Mouse (Mus musculus) kidney, adult 18-20 months (tissue): ENCODE data around the gene Dennd1a.

Source experiments
- DNase-seq: peaks from one replicate; pipeline ENCODE4 v3.0.0; 2021

The Dennd1a gene

DNA sequence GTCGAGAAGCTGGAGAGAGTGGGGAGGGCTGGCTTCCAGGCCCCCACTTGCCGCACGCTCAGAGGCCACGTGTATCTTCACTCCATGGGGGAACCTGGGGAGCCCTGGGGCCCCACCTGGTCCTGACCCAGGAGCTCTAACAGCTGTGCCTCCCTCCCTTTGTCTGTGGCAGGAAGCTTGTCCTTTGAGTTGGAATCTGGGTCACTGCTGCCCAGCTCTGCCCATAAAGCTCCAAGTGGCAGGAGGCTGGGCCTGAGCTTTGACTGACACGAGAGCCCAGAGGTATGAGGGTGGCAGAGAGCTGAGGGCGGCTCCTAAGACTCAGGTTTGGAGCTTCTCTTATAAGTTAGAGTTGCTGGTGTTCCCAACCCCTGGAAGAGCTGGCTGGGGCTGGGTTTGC is 488.1 kb downstream of the Dennd1a start:
- DNase-seq: no peak

DNA sequence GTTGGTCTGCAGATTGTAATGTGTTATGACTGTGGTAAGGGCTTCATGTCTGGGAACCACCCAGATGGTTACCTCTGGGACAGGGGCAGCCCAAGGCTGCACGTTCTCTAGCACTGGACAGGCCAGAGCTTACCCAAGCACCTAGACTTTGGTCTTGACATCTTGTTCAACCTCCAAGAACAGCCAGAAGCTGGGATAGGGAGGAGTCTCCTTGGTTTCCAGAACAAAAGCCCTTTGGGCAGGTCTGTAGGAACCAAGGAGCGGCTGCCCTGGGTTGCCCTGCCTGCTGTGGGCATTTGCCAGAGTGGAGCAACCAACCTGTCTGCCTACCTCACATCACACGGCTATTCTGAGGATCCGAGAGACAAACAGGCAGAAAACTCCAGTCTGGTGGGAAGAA is 490.1 kb downstream of the Dennd1a start:
- DNase-seq: no peak

DNA sequence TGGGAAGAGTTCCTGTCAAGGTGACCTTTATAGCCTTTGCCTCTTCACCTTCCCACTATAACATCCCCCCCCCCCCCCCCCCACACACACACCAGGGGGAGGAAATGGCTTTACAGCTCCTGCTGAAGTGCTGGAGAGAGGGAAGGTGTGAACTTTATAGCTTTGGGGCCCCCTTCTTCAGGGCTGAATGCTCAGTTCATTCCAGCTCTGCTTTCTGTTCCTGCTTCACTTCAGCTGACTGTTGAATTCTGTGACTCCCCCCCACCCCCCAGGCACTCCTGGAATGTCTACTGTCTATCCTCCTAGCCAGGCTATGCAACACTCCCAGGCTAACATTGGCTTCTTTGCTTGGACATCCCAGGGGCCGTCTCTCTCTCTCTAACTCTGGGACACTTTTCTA is 491.2 kb downstream of the Dennd1a start:
- no peak for DNase-seq

DNA sequence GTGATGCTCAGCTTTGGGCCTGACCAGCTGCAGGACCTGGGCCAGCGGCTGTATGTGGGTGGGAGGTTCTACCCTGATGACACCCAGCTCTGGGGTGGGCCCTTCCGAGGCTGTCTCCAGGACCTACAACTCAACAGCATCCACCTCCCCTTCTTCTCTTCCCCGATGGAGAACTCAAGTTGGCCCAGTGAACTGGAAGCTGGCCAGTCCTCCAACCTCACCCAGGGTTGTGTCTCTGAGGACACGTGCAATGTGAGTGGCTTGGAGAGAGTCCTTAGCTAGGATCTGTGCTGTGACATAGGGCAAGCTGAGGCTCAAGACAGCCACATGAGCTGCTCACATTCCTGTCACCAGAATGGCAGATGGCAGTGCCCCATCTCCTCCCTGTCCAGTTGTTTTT is 495.9 kb downstream of the Dennd1a start:
- no peak for DNase-seq

DNA sequence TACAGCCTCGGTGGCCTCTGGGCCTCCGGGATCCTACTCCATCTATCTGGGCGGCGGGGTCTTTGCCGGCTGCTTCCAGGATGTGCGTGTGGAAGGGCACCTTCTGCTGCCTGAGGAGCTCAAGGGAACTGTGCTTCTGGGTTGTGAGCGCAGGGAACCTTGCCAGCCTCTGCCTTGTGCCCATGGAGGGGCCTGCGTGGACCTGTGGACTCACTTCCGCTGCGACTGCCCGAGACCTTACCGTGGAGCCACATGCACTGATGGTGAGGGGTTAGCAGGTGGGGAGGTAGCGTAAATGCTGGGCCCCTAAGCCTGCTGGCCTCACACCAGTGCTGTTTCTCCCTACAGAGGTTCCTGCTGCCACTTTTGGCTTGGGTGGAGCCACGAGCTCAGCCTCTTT is 496.5 kb downstream of the Dennd1a start:
- DNase-seq: no peak

DNA sequence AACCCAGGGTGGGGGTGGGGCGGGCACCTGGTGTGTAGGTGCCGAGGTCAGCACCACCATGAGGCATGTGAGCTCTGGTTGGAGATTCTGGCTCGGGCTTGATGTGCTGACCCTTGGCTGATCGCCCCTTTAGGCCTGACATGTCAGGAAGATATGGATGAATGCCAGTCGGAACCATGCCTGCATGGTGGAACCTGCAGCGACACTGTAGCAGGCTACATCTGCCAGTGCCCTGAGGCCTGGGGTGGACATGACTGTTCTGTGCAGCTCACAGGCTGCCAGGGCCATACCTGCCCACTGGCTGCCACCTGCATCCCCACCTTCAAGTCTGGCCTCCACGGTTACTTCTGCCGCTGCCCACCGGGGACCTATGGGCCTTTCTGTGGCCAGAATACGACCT is 497.2 kb downstream of the Dennd1a start:
- DNase-seq: no peak

DNA sequence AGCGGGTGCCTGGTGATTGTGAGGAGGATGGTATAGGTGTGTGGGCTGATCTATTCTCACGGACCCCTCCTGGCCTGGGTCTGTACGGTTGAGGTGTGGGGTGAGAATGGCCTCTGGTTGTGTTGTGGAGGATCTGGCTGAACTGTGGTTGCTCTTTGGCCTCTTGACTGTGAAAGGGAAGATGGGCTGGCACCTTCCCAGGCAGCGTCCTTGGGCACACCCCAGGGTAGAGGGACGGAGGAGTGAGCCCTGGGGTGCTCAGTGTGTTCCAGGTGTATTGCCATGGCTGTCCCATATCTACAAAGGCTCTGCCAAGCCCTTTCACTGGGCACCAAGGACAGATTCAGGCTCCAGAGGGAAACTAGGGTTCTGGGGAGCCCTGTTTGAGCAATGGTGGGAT is 498.2 kb downstream of the Dennd1a start:
- DNase-seq: peak; percentile 38

DNA sequence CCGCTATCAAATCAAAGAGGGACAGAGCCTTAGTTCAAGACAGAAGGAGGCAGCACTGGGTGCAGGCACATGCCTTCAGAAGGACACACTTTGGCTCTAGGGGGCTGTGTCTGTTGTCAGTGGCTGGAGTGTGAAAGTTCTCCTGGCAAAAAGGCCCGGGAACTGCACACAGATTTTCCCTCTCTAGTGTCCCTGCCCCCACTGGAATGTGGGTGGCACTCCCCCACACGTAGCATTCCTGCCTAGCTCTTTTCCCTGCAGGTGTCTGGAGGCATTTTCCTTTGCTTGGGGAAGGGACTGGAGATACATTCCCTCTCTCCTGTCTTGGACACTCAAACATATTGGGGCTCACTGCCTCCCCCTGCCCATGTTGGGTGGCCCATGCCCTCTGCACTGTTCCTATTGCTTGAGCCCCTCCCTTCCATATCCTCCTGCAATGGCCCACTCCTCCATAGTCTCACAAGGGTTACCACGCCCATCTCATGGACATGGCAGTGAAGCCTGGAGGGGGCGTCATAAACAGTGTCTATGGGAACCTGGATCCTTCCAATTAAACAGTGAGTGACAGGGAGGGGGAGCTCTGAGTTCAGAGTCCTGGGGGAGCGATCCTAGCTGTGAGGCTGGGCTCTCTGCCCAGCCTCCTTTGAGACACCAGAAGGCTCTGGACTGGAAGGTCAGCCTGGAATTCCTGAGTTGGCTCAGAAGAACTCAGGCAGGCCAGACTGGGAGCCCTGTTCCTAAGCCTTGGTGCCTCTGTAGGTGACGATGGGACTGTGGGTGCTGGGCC is 498.8 kb downstream of the Dennd1a start:
- DNase-seq: no peak

DNA sequence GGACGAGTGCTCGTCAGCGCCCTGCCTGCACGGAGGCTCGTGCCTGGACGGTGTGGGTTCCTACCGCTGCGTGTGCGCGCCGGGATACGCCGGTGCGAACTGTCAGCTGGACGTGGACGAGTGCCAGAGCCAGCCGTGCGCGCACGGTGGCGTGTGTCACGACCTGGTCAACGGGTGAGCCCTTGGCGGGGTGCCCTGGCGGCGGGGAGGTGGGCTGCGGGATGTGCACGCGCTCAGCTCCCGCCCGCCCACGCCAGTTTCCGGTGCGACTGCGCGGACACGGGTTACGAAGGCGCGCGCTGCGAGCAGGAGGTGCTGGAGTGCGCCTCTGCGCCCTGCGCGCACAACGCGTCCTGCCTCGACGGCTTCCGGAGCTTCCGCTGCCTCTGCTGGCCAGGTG is 500.7 kb downstream of the Dennd1a start:
- no peak for DNase-seq

DNA sequence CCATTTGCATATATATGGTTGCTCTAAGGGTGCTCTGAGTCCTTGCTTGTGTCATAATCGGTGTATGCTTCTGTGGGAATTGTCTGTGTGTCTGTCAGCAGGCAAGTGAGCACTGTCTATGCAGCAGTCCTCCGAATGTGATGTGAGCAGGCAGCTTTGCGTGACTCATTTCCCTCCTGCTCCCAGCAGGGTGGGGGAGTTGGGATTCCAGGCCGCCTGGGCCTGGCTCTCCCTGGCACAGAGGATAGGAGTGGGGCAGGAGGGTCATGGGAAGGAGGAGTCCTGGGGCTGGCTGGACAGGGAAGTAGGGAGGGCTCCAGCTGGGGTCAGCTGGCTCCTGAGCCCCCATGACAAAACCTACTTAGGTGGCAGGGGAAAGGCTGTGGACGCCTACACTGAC is 502.7 kb downstream of the Dennd1a start:
- no peak for DNase-seq

DNA sequence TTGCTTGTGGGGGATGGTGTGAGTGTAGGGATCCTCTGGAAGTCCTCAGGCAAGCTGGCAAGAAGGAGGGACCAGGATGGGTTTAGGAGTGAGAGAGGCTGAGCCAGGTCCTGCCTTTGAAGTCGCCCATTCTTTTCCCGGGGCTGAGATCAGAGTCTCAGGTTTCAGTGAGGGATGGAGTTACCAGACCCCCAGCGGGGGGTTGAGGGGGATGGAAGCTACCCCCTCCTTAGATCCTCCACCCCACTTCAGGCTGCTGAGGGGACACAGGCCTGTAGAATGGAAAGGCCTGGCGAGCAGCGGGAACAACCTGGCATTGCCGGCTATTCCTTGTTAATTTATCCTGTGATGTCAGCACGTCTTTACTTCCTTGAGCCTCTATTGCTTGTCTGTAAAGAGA is 505.2 kb downstream of the Dennd1a start:
- DNase-seq: no peak

DNA sequence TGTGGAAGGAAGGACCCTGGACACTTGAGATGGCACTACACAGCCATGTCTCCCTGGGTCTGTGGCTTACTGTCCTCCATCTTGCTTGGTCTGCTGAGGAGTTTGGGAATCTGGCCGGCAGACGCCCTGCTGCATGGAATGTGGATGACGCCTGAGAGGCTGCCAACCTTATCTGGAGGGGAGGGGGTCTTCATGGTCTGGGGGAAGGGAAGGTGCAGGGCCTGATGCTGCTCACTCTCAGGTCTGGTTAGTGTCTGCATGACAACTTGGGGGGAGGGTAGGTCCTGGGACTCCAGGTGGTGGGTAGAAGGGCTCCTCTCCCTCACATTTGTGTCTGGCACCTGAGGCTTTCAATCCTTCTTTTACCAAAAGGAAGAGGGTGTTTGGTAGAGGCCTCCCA is 505.8 kb downstream of the Dennd1a start:
- no peak for DNase-seq

DNA sequence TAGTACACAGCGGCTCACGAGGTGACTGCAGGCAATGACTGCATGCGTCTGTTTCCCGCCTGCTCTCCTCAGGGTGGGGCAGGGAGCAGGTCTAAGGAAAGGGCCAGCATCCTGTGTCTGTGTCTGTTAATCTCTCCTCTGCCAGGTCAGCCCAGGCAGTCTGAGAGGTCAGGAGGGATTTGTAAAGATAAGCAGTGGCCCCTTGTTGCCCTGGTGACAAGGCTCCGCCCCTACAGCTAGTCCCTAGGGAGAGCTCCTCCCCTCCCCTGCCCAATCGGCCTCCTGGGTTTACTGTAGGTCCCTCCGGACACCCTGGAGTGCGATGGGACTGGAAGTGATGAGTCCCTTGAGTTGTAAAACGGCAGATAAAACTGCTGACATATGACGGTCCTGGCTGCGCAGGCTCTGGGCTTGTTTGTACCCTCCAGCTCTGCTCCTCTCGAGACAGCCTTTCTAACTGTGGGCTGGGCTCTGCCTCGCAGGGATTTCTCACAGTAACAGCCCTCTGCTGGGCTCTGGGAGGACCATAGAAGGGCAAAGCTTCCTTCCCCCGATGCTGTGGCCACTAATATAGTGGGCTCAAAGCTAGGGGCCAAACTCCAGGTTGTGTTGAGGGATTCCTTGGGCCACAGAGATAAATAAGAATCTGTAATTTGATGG is 506.8 kb downstream of the Dennd1a start:
- DNase-seq: peak; percentile 62

DNA sequence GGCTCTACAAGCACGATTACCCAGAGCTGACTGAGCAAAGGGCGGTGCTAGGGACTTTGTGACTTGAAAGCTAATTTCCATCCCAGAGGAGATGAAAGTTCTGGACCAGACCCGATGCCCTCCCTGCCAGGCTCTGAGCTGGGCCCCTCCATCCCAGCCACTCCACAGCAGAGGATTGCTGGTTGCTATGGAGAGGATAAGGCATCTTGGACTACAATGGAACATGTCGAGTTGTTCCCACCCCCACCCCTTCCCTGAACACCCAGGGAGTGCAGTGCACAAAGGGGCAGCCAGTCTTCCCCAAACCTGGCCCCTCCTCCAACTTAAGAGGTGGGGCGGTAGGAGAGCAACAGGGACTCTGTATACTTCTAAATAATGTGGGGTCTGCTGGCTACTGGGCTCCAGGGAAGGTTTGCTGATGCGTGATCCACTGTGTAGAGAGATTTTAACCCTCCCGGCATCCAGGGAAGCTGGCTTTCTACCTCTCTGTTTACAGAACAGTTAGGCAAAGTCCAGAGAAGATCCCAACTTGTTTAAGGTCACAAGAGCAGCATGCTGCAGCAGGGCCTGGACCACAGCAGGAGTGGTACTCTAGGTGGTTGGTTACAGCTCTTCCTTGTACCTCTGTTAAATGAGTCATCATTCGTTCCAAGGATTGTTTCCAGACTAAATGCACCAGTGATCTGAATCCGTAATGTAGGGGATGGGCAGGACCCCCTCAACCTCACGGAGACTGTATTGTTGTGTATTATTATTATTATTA is 509.1 kb downstream of the Dennd1a start:
- DNase-seq: no peak

DNA sequence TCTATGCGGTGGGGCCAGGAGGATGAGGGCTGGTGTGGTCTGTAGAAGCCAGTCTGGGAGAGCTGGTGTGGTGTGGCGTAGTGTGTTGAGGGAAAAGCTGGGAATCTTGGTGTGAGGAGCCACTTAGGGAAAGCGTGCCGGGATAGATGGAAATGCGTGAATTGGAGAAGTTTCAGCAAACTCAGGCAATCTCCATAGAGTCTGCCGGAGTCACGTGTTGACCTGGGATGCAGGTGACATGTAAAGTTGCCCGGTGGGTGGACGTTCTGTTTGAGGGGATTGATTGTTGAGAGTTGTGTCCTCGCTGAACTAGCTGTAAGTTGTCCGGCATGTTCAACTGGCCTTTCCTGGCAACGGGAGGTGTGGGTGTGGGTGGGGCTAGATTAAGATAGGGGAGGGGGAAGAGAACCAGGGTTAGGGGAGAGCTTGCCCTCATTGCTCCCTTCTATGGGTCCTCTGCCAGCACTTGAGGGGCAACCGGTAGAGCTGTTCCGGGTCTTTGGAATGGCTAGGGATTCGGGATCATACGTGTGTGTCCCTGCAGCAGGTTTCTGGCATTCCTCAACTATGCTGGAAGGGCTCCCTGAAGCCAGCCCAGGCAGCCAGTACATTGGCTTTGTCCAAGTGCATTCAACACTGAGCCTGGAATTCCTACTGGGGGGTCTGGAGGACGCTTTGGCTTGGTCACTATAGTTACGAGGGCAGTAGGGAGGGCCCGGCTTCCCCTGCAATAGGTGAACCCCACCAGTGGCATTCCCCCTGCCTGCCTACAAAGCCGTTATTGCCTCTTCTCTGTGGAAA is 510.4 kb downstream of the Dennd1a start:
- DNase-seq: no peak

DNA sequence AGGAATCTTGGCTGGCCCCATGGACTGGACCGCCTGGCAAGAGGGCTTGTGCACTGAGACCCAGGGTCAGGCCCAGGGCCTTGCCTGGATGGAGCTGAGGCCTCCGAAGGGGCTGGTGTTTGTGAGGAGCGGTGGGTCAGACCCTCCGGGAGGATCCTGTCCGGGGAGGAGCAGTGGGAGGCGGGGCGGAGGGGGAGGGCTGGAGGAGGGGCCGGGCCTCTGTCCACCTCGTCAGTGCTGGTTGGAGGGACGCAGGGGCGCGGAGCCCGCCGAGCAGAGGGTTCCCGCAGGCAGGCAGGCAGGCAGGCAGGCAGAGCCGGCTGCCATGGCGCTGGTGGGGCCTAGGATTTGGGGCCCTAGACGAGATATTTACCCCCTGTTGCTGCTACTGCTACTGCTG is 511.2 kb downstream of the Dennd1a start, which contains the start of gene Crb2:
Crb2 (plus strand) TSS at position 234 of the 400 bp plus-strand sequence.
- no peak for DNase-seq

DNA sequence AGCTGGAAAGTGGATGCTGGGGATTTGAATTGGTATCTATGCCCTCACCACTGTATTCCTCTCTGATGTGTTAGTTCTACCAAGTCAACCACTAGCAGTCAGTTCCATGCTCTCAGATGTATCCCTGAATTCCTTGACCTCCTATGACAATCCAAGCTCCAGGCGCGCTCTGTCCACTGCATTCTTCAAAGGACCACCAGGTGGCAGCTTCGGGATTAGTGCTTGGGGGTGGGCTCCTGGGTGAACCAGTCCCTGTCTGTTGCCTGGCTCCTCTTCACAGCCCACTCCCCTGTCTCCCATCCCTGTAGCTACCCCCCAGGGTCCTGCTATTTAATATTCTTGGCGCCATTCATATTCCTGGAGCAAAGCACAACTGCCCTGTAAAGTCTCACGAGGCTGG is 512.6 kb downstream of the Dennd1a start:
- DNase-seq: peak; percentile 43

DNA sequence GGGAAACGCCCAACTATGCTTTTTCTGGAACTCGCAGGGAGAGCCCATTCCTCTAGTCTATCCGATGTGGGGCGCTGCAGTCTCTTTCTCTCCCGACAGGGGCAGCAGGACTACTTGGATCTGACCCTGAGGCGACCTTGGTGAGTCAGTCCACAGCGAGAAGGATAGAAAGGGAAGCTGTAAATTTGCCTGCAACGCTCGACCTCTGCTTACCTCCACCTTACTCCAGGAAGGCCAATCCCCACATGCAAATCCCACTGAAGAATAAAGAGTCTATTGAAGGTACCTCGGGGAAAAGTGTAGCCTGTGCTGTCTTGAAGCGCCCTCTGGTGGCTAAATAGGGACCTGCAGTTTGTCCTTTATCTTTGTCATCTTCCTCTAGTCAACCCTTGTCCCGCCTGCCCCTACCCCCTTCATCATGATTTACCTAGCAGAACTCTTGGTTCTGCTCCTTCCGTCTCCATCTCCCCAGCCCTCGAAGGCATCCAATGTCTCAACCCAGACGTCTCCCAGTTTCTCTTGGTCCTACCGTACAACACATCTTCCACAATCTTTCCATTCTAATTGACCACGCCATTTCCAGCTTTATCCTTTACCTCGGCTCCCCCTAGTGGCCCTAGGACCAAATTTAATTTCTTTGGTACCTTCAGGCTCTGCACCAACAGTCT is 515.4 kb downstream of the Dennd1a start:
- DNase-seq: peak; percentile 92

DNA sequence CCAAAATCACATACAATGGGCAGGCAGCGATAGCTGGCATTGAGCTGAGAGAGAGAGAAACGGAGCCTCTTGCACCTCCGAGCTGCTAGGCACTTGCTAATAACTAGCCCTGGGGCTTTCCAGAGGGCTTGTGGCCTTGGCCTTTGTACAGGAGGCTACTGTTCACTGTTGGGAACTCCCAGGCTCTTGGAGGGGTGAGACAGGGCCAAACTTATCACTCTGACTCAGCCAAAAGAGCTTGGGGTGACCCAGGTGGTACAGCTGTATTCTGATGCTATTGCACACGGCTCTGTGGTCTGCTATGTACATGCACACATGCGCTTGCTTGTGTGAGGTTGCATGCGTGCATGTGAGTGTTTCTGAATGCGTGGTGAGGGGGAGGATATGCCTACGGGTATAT is 517.4 kb downstream of the Dennd1a start:
- no peak for DNase-seq

DNA sequence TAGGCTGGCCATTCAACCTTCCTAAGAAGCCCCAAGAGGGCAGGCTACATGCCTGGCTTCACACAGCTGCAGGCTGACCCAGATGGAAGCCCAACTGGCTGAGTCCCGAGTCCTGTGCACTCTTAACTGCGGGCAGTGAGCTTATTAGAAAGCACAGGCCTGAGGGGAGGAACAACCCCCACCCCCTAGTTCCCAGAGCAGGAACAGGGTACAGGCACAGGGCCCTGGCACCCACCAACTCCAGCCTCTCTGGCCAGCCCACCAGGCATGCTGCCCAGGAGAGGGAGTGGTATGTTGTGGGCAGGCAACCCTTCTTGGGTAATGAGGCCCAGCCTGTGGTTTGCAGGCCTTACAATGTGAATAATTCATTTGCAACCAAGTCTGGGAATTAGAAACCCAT is 518.3 kb downstream of the Dennd1a start:
- peak; percentile 25 for DNase-seq

DNA sequence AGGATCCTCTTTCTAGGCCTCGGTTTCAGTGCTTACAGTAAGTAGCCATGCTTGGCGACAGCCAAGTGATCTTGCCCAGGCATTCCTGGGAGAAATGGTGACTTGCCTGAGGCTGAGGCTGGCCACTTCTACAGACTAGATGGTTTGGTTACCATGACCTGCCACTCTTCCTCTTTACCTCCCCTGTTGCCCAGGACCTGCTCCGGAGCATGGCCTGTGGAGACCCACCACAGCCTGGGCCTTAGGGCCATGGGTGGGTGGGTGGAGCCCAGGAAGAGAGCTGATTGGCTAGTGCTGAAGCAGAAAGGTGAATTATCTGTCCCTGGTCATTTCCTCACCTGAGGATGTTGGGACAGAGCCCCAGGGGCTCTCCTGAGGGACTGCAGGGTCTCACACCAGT is 519.5 kb downstream of the Dennd1a start:
- no peak for DNase-seq

DNA sequence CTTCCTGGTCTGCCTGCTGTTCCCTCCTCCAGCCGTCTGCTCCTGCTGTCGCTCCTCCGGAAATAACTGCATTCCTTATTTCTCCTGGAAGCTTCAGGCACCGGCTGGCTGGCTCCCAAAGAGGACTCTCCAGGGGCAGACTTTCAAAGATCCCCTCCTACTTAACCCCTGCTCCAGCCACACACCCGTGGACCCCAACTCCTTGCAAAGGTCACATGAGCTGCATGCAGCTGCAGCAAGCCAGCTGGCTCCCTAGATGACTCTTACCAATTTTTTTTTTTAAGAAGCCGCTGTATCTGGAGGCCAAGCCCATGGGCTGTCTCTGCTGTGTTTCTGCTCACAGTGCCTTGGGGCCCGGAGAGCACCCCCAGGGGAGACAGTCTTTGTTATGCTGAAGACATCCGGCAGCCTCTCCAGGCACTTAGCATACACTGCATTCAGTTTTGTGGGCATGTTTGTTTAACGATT is 520.1 kb downstream of the Dennd1a start:
- peak; percentile 25 for DNase-seq
